Mouse (Mus musculus) gastrocnemius, adult 2 months (tissue): ENCODE data around the gene Thap8. TPM values are rescaled to one million over a fixed set of nuclear protein-coding genes. Genes with fewer than 3 reads are reported as not detected.

Experiments
- DNase-seq: peaks from one replicate; pipeline ENCODE4 v3.0.0; 2022
- H3K27ac ChIP-seq: fragments of 200-600 bp; 2 replicates; pipeline ENCODE4 v1.8.1; 2022; ENCODE audit warnings: mild to moderate bottlenecking
- H3K4me3 ChIP-seq: fragments of 200-600 bp; 2 replicates; pipeline ENCODE4 v1.8.1; 2022; ENCODE audit warnings: mild to moderate bottlenecking, moderate library complexity
- CTCF ChIP-seq: fragments of 200-600 bp; IDR thresholded peaks from 2 replicates; pipeline ENCODE4 v1.8.1; 2022; ENCODE audit warnings: antibody characterized with exemption, mild to moderate bottlenecking, moderate library complexity
- intact Hi-C: fragments of 180-260 bp; cut with DNase I; formaldehyde crosslinking; loops from one replicate; pipeline ENCODE4 v1.15.1; 2025
- total RNA-seq, 2 experiments: library from RNA; stranded (reverse); gene quantifications; 2 replicates each; pipeline ENCODE4 v1.2.3; 2021

Gene Thap8
- total RNA-seq, 2 experiments from 2014 or later, result 0.26 TPM; not detected in 1

- no peak overlapping the region for H3K4me3 ChIP-seq
- TF ChIP-seq CTCF, result no peak
- H3K27ac ChIP-seq, result no peak overlapping the region
- intact Hi-C loops, result no loop called here
- no peak for DNase-seq
Measured at GRCm38 (mm10) chr7:30265531-30265930, 14.4 kb upstream of the Thap8 start.

DNA sequence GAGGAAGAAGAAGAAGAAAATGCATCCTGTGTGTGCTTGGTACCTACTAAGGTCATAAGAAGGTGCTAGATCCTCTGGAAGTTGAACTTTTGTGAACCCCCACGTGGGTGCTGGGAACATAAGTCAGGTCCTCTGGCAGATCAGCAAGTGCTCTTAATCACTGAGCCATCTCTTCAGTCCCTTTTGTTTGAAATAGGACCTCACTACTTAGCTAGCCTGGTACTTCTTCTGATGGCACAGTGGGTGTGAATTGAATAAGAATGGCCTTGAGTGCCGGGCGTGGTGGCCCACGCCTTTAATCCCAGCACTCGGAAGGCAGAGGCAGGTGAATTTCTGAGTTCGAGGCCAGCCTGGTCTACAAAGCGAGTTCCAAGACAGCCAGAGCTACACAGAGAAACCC, 14.0 kb upstream of the Thap8 start:
- TF ChIP-seq CTCF, result no peak
- Histone ChIP-seq H3K4me3 (no peak overlapping the region), H3K27ac (no peak overlapping the region)
- intact Hi-C loops, result no loop called here
- DNase-seq, result no peak

- no peak for TF ChIP-seq CTCF
- Histone ChIP-seq H3K27ac (no peak overlapping the region), H3K4me3 (no peak overlapping the region)
- intact Hi-C loops, result no loop called here
- no peak for DNase-seq
Measured at GRCm38 (mm10) chr7:30266780-30267179, 13.1 kb upstream of the Thap8 start.

DNA sequence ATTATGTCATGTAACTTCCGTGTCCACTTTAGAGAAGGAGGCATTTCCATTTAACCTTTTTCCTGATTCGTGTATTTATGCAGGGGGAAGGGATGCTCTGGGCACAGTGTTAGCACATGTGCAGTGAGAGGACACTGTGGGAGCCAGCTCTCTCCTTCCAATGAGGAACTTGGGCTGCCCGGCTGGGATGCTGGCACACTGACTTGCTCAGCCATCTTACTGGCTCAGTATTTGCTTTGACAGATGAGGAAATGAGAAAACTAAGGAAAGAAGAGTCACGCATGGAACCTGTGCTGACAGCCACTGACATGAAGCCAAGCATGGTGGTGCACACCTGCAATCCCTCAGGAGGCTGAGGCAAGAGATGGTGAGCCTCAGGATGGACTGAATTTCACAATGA, 10.3 kb upstream of the Thap8 start:
- TF ChIP-seq CTCF, result no peak
- intact Hi-C loops, result loop anchor here (1.0 kb wide), 1 partner anchor 24 kb away; no protein-coding TSS in a partner anchor
- no peak for DNase-seq
- Histone ChIP-seq H3K27ac (no peak overlapping the region), H3K4me3 (no peak overlapping the region)

- no peak for TF ChIP-seq CTCF
- intact Hi-C loops, result no loop called here
- Histone ChIP-seq H3K27ac (peak overlapping the region; percentile 38; the same call in 1 of the 2 replicates), H3K4me3 (no peak overlapping the region)
- no peak for DNase-seq
Measured at GRCm38 (mm10) chr7:30274383-30274782, 5.5 kb upstream of the Thap8 start.

DNA sequence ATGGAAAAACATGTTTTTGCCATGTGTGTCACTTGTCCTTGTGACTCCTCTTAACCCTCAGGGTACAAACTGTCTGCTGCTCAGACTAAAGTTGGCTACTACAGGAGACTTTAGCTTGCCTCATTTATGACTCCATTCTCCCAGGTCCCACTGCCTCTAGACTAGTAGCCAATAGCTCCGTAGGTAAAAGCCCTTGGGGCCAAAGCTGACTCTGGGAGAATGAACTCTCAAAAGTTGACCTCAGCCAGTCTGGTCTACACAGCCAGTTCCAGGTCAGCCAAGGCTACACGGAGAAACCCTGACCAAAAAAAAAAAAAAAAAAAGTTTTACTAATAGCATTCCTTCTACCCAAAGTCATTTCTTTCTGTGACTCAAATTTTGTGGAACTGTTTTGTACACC, 983 bp upstream of the Thap8 start:
- no peak for TF ChIP-seq CTCF
- Histone ChIP-seq H3K27ac (0 out of 2 replicates have a peak overlapping the region, but pooled peaks have one; percentile 93), H3K4me3 (no peak overlapping the region)
- no peak for DNase-seq
- intact Hi-C loops, result no loop called here

- no peak for TF ChIP-seq CTCF
- Histone ChIP-seq H3K4me3 (peak overlapping the region; percentile 84), H3K27ac (peak overlapping the region; percentile 93)
- DNase-seq, result no peak
- intact Hi-C loops, result no loop called here
Measured at GRCm38 (mm10) chr7:30279536-30279935, 358 bp upstream of the Thap8 start.

DNA sequence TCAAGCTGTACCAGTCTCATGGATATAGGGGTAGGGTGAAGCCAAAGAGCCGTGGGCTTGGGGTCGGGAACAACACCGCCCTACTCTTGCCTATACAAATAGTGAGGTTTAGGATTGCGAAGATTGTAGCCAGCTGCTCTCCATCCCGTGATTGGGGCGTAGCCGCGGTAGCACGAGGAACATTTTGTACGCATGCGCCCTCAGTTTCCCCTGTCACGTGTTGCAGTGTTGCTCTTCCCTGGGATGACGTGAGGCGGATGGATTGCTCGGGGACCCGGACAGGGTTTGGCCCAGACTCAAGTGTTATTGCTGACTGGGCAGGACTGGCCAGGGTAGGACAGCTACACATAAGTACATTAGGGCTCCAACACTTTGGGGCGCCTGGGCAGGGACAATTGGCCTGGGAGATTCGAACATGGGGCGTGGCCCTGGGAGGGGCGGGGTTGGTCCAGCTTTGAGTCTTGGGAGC, 810 bp downstream of the Thap8 start:
- peak; percentile 90 for DNase-seq
- no peak for TF ChIP-seq CTCF
- Histone ChIP-seq H3K27ac (peak overlapping the region; percentile 93), H3K4me3 (peak overlapping the region; percentile 84)
- intact Hi-C loops, result loop anchor here (1.0 kb wide), 1 partner anchor 48 kb away; the partner anchor contains the start of gene Tbcb

GRCm38 (mm10) chr7:30281522-30281921, 1.6 kb downstream of the Thap8 start:
- no peak for DNase-seq
- no peak for TF ChIP-seq CTCF
- Histone ChIP-seq H3K4me3 (no peak overlapping the region), H3K27ac (peak overlapping the region; percentile 93)
- intact Hi-C loops, result no loop called here

DNA sequence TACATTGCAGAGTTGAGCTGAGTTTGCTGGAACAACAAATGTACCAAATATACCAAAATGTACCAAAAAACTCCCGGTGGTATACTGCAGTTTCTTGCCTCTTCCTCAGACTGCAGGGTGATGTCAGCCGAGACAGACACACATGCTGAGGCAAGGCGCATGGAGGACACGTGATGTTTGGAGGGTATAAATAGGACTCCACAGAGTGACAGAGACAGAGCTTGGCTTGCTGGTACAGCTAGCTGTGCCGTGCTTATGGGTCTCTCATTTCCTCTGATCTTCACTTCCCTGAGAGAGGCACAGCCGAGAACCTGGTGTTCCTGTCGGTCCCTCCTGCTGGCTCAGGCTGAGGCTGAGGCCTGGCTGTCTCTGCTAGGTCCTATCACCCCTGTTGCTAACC, 2.8 kb downstream of the Thap8 start:
- Histone ChIP-seq H3K27ac (peak overlapping the region; percentile 70), H3K4me3 (peak overlapping the region; percentile 13)
- DNase-seq, result peak; percentile 59
- no peak for TF ChIP-seq CTCF
- intact Hi-C loops, result no loop called here

- Histone ChIP-seq H3K27ac (no peak overlapping the region), H3K4me3 (no peak overlapping the region)
- no peak for TF ChIP-seq CTCF
- peak; percentile 46 for DNase-seq
- intact Hi-C loops, result no loop called here
Measured at GRCm38 (mm10) chr7:30286701-30287410, 7.0 kb downstream of the Thap8 start.

DNA sequence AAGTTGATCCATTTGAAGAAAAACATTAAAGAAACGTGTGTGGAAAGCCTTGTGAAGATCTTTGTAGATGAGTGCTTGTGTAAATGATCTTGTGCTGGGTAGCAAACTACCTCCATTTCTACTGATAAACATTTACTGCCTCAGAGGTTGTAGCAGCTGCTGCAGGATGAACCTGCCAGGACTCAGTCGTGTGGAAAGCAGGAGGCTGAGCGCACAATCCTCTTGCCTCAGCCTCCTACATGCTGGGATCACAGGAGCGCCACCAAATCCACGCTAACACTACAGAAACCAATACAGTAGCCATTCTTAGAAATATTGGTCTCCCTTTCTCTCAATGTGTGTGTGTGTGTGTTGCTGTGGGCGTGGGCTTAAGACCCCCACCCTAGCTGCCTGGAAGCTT, 8.2 kb downstream of the Thap8 start:
- H3K27ac ChIP-seq, result no peak overlapping the region
- no peak for DNase-seq
- TF ChIP-seq CTCF, result no peak
- H3K4me3 ChIP-seq, result no peak overlapping the region
- intact Hi-C loops, result no loop called here

- H3K27ac ChIP-seq, result no peak overlapping the region
- TF ChIP-seq CTCF, result no peak
- H3K4me3 ChIP-seq, result no peak overlapping the region
- DNase-seq, result no peak
- intact Hi-C loops, result no loop called here
Measured at GRCm38 (mm10) chr7:30289071-30289713, 9.3 kb downstream of the Thap8 start.
